Mouse (Mus musculus) spleen, postnatal 10 days (tissue): ENCODE data around the gene Kdm8.

ENCODE experiments used
- DNase-seq, 2 experiments: peaks; one replicate each; pipeline ENCODE4 v3.0.0; 2021 to 2022; ENCODE audit warnings: low spot score in 2 of 2

Kdm8 gene

DNA sequence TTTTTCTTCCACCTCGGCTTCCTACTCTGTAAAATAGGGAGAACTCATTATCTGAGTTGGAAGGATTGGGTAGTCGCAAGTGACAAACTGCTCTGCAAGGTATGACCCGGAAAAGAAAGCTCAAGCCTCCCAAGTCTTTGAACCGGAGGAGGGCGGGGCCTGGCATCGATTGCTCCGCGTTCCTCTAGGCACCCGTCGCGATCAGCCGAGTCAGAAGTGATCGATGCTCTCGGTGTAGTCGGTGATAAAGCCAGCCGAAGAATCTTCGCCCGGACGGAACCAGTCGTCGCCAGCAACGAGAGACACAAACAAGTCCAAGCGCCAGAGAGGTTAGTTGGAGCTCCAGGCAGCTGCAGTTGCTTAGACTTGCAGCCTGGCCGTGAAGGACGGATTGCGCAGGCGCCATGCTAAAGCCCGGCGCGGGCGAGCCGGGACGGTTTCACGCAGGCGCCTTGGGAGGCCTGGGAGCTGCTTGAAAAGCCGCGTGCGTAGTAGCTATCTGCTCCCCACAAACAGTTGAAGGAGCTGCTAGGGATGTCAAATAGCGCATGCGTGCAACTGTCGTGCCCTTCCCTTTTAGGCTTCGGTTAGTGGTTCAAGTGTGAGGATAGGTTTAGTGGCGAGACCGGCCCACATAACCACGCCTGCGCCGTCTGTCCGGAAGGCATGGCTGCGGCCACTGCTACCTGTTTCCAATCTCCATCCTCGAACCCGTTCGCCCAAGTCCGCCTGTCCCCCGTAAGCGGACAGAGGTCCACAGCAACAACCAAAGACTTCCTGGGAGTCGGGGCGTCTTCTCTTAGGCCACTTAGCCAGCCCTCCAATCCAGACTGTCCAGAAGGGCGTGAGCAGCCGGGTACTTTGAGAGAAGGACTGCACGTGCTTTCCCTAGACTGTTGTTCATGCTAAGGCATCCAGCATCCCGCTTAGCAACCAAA, at the start of gene Kdm8:
Gene Kdm8 (plus strand): TSS at position 213 of the 938 bp plus-strand sequence.
- peak; percentile 89 to 96 for DNase-seq

DNA sequence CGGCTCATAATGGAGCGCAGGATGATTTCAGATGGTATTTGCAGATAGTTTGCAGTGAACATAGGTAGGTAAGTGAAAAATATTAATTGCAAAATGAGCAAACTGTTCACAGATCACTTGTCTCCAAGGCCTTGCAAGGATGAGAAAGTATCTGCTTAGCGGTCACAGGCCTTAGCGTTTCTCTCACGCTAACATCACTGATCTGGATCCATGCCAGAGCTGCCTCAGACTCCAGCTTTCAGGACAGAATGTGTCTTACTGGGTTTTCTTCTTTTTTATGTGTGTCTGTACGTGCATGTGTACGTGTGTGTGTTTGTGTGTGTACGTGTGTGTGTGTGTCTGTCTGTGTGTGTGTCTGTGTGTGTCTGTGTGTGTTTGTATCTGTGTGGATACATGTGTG, 46.4 kb upstream of the Kdm8 start:
- DNase-seq: no peak

DNA sequence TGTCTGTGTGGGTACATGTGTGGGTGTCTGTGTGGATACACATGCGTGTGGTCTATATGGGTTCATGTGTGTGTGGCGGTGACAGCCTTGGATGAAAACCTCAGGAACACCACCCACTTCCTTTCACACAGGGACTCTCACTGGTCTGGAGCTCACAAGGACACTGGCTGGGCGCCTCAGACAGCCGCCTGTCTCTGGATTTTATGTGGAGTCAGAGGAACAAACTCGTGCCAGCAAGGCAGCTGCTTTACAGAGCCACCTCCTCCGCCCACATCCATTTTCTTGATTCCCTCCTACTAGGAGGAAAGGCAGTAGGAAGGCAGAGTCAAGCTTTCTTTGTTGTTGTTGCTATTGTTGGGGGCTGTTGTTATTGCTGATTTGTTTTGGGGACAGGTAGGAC, 45.8 kb upstream of the Kdm8 start:
- DNase-seq: no peak

DNA sequence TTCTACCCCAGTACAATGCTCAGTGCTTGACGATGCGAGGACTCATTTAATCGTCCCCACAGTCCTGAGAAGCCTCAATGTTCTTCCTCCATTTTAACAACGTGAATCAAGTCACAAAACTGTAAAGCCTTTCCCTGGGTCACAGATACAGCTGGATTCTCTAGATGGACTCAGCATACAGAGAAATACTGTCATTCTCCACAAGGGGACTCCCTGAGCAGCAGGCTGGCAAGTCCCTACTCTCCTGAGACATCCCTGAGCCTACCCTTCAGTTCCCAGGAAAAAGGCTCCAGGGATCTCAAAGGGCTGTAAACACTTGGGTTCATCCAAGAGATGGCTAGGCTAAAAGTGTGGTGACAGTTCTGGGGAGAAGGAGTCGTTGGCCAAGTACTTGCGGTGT, 37.3 kb upstream of the Kdm8 start:
- no peak for DNase-seq

DNA sequence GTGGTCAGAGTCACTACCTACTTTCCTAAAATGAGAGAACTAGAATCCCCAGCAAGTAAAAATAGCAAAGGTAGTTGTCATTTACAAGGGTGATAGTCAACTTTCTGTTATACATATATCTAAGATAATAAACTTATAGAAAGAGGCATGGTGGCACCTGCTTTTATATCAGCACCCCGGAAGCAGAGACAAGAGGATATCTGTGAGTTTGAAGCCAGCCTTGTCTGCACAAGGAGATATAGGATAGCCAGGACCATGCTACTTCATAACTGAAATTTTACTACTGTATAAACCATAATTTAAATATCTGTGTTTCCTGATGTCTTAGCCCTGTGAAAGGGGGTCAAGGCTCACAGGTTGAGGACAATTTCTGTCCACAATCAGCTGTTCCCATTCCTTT, 29.4 kb upstream of the Kdm8 start:
- DNase-seq: no peak

DNA sequence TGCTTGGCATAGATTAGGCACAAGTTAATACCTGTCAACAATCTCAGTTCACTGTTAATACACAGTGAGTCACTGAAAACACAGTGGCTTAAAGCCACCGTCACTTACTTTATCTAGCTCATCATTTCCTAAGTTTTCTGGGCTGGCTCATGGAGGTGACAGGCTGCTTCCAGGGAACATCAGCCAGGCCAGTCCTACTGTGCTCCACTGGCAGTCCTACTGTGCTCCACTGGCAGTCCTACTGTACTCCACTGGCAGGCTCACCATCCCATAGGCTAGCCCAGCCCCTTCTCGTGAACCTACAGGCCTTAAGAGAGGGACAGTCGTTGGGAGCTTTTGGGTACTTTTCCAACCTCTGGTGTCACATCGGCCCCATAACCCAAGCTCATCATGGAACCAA, 28.7 kb upstream of the Kdm8 start:
- no peak for DNase-seq

DNA sequence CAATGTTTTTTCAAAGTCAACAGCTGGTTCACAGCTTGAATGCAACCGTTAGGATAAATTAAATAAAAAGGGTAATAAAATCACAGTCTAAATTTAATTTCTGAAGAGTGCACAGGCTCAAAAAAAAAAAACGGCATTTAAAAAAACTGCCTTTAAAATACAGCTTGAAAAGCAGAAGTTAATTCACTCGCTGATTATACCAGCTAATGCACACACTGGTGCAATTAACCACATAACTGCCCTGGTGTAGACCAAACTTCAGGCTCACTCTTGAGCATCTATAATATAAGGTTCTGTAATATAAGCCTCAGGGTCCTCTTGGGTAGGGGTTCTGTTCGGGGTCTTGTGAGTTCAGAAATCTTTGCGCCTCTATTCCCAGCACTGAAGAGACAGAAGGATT, 27.7 kb upstream of the Kdm8 start:
- DNase-seq: no peak

DNA sequence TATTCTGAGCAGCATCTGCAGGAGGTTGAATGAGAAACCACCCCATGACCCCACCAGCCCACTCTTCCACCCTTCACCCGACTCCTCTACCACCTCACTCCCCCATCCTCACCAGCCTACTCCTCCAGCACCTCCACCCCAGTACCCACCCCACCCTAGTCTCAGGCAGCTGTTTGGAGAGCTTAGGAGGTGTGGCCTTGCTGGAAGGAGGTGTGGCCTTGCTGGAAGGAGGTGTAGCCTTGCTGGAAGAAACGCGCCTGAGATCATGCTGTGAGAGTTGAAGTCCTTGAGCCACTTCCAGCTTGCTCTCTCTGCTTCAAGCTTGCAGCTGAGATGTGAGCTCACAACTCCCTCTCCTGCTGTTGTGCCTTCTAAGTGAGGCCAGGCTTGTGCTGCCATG, 26.1 kb upstream of the Kdm8 start:
- no peak for DNase-seq

DNA sequence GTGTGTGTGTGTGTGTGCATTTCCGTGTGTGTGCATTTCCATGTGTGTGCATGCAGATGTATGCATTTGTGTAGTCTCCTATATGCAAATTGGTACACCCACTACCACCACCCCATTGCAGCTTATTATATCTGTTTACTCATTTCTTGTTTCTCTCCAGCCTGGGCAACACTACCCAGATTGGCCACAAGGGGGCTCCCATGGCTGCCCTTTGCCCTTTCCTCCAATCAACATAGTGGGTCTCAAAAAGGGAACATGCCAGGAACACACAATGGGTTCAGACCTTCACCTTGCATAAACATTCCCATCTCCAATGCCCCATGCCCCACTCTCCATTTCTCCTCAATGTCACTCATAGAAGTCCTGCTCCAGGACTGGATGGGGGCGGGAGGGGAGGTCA, 24.3 kb upstream of the Kdm8 start:
- peak; percentile 74 to 83 for DNase-seq

DNA sequence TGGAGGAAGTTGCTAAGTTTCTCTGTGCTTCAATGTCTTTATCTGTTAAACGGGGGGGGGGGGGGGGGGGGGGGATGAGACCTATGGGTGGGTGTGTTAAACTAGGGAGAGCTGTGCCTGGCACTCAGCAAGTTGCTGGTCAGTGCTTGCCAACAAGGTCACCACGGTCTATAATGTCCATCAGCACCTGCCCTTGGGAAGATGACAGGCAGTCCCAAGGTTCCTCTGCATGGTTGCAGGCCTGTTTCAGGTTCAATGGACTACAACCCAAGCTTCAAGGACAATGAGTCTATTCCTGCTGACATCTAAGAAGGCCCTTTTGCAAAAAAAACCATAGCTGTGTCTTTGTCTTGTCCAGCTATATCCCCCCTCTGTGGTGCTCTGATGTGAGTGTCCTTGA, 22.6 kb upstream of the Kdm8 start:
- no peak for DNase-seq

DNA sequence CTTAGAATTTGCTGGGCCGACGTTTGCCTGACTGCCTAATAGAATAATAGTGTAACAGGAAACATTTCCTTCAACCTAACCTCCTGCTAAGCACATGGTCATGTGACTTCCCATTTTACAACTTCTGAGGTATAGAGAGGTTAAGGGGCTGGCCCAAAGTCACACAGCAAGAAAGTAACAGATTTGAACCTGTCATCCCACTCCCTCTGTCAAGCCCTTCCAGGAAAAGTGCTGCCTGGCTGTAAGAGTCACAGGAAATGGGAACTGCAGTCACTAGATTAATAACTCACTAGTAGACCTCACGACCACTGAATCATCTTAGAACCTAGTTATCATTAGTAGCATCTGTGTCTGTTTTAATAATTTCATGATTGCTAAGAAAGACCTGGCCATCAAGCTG, 21.4 kb upstream of the Kdm8 start:
- no peak for DNase-seq

DNA sequence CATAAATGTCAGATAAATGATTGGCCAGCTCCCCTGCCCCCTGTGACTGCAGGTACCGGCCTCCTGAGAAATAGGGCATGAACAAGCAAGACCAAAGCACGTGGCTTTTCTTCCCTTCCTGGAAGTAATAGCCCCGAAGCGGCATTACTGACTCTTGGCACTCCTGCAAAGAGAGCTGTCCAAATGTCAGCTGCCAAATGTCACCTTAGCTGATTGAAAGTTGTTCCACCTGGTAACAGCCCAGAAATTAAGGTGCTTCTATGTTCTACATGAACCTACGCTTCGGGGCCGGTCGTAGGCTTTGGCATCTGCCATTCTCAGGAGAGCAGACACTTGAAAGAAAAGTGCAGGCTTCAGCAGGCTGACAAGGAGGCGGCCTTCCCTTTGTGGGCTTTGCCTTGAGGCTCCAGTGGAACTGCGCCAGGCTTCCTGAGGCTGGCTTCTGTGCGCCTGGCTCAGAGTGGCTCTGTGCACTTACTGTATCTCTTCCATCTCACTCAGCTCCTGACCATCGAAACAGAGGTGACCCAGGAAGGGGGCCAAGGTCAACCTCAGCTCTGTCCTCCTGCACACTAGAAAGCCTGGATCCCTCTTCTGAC, 16.9 kb upstream of the Kdm8 start:
- peak in 1 of 2 experiments; percentile 21 for DNase-seq

DNA sequence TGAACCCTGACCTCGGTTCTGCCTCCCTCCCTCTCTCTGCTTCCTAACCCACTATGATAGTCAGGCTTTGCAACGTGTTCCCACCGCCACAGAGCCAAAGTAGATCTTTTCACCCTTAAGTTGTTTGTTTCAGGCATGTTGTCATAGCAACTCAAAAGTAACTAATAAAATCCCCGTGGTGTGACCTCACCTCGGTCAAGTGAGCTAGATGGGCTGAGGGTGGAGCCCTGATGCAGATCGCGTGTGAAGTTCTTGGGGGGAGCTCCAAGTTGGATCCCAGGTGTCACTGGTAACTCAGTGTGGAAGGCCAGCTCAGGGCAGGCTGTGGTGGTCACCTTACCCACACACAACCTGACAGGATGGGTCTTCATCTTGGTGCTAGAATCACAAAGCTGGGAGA, 16.1 kb upstream of the Kdm8 start:
- no peak for DNase-seq

DNA sequence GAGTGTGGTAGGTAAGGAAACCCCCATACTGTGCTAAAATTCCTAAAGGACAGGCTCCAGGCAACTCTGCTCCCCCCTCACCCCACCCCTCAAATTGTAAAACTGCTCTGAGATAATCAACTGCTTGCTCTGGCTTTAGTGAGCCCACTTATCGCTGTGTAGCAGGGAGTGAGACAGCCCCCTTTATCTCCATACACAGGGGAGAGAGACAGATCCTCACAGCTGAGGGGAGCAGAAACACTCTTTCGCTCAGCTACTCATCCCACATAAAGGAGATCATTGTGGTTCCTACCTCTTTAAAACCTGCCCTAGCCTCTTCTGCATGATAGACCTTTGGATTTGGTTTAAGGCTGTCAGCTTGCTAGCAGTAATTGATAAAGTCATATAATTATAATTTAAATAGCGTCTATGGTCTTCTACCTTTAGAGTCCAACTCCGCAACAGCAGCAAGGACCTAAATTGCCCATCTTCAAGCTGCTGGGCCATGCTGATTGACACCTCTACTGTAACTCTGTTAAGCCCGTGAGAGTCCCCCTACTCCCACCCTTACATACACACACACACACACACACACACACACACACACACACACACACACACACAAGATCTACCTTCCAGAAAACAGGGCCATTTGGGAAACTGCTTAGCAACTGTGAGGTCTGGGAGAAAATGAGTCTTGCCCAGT, 15.5 kb upstream of the Kdm8 start:
- peak in 1 of 2 experiments; percentile 39 for DNase-seq

DNA sequence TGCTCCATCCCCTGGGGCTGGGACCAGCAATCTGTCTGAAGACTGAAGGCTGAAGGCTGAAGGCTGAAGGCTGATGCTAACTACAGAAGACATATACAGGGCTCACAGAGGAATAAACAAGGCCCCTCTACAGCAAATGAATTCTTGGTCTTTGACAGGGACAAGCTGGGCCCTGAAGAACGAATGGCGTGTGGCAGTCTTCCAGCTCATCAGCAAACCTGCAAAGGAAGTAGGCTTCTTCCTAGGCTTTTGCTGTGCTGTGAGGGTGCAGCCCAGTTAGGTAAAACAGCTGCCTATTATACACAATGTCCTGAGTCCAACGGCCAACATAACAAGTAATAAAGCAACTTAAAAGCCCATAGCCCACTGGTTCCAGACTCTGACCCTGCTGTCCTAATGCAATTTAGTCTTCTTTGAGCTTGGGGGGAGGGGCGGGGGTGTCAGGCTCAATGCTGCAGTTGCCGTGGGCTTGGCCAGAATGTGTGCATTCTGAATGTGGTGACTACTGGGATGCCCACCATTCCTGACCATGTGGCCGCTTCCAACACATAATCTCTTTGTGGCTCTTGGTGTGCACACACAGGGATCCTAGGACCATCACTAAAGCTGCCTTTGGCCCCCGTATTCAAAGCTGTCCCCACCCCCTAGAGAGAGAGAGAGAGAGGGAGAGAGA, 14.2 kb upstream of the Kdm8 start:
- no peak for DNase-seq

DNA sequence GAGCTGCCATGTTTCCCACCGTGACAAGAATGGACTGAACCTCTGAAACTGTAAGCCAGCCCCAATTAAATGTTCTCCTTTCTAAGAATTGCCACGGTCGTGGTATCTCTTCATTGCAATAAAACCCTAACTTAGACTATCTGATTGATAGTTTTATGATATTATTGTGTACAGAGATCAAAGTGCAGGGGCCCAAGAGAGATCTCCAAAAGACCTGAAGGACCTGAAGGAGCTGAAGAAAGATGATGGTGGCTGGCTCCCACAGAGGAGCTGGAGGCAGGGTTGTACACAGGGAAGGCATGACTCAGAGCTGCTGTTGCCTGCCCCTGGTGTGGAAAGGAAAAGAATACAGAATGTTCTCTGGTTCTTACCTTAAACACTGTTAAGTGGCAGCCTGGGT, 10.6 kb upstream of the Kdm8 start:
- no peak for DNase-seq

DNA sequence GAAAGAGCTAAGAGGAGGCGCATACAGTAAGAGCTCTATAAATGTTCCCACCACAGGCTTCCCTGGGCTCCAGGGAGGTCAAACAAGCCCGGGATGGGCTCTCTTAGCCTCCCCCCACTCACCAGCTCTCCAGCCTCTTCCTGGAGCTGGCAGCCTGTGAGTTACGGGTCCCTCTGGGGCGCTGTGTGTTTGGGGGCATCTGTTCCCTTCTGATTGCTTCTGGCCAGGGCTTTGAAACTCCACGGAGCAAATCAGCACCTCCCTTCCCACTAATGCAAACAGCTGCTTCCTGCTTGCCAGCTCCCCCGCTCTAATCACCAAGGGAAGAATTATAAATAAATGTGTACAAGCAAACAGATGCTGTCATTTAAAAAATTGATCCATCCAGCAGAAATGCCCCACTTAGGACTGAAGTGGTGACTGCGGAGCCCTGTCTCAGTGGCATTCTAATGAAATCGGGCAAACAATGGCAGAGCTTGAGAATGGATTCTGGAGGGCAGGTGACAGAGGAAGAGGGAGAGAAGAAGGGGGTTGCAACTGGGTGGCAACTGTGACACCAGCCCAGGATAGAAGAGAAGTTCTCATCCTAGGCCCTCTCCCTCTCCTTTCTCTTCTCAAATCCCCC, 9.7 kb upstream of the Kdm8 start:
- no peak for DNase-seq

DNA sequence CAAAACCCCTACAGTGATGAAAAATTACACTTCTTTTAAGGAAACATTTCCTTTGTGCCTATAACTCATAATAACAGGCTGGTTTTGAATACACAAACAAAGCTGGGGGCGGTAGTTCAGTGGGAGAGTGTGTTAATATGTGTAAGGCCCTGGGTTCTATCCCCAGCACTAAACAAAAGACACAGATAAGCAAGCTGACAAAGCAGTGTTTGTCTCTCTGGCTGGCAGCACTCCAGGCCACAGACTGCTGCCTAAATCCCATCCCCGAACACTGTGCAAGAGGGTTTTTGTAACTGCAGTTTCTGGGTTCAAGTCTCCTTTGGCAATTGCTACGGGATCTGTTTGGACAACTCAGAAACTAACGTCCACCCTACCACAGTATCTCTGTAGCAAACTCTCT, 2.2 kb upstream of the Kdm8 start:
- no peak for DNase-seq

DNA sequence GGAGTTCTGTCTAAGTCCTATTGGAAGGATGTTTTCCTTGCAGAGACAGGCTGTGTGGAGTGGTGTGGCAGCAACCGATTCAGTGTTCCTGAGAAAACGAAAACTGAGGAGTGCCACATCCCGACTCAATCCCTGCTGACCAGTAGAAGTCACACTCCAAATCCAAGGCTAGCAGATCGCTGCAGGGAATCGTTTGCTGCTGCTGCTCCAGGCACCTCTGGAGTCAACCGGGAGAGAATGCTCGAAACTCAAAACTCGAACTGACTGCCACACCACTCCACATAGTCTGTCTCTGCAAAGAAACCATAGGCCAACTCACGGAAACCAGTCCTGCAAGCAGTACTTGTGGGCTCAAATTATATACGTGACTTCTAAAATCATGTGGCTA, 406 bp upstream of the Kdm8 start:
- DNase-seq: peak in 1 of 2 experiments; percentile 33

DNA sequence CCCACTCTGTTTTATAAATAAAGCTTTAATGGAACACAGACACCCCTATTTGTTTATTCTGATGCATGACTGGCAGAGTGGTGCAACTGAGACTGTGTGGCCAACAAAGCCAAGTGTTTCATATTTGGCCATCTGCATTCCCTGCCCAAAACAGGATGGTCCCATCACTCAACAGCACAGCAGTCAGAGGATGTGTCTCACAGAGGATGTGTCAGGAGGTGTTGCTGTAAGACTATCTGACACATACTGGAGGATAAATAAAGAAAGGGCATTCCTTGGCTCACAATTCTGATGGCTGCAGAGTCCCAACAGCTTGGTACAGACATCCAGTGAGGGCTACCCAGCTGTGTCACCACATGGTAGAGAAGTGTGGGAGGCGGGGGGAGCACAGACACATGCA, 6.2 kb downstream of the Kdm8 start:
- no peak for DNase-seq

DNA sequence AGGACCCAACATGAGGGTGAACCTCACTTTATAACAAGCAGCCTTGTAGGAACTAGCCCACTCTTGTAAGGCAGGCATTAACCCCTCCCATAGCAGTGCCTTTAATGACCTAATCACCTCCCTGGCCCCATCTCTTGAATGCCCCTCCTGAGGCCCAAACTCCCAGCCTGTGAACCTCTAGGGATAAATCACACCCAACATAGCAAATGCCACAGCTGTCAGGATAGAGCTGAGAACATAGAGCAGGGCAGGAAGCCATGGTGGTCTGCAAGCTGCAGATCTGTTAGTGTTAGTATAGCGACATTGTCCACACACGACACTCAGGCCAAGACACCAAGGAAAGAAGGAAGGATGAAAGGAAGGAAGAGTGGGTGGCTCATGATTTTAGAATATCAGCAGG, 6.6 kb downstream of the Kdm8 start:
- DNase-seq: no peak

DNA sequence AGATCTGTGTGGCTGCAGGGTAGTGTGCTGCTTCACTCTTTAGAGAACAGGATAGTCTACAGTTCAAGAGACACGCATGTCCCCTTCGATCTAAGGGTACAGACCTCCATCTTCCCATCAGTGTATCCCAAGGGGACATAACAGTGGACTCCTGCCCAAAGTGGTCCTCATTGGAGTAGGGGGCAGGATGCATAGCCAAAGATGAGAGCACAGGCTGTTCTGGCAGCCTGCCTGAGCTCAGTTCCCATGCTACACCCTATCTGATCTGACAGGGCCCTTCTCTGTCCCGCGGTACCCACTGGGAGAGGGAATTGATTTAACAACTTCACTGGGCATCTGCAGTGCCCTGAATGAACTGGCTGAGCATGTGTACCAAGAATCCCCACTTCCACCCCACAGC, 9.2 kb downstream of the Kdm8 start:
- no peak for DNase-seq
